In genomic region chr2:70563721-70564645, GRCm38 (mm10) we compare ENCODE assay signal across 10 mouse cellular contexts. TPM values are rescaled to one million over a fixed set of nuclear protein-coding genes. Genes with fewer than 3 reads are reported as not detected.
A peak's percentile ranks its signal among the peaks of the same experiment; 100 is the strongest.
DNase-seq lines count a peak whose midpoint lies in the region; ATAC-seq and TF ChIP-seq lines count a peak whose summit lies in the region.
"Had no signal": no experiment of that assay in that cellular context is flagged by ENCODE, and none has a peak within 500 bp of the region (broad histone marks: within the 10 kb centered on the region; RNA-seq: fewer than 3 reads in every experiment).

No protein-coding gene starts in this region.

- H3K9ac ChIP-seq in lung, embryonic 15.5 days, result no peak overlapping the region
- no peak overlapping the region for H3K9ac ChIP-seq in embryonic facial prominence, embryonic 15.5 days
- H3K9ac ChIP-seq in limb, embryonic 11.5 days (ENCODE audit: low read length), result no peak overlapping the region

- peaks cover 99% of the 10 kb centered on the region for H3K27me3 ChIP-seq in lung, embryonic 15.5 days
- peaks cover 99% of the 10 kb centered on the region for H3K27me3 ChIP-seq in embryonic facial prominence, embryonic 15.5 days
- H3K27me3 ChIP-seq in limb, embryonic 11.5 days (ENCODE audit: control insufficient read depth, insufficient read depth, low read length), result peaks cover 98% of the 10 kb centered on the region
- H3K27me3 ChIP-seq in thymus, adult 2 months (ENCODE audit: control insufficient read depth, insufficient read depth, low read length), result peaks cover 34% of the 10 kb centered on the region
- H3K27me3 ChIP-seq: Patski had no signal

- no peak for TF ChIP-seq POLR2A in lung, adult 2 months (IDR thresholded peaks at IDR 0.05; ENCODE audit: borderline replicate concordance, extremely low read depth, low read depth, low read length)
- TF ChIP-seq POLR2A in olfactory bulb, adult 2 months (IDR thresholded peaks at IDR 0.05; ENCODE audit: insufficient read depth, low read depth, low read length), result peak; percentile 66
- TF ChIP-seq POLR2A in thymus, adult 2 months (IDR thresholded peaks at IDR 0.05; ENCODE audit: control insufficient read depth, extremely low read depth, insufficient read depth, low read length, poor library complexity), result no peak

- no peaks in the 10 kb centered on the region for H3K36me3 ChIP-seq in lung, embryonic 15.5 days
- H3K36me3 ChIP-seq in embryonic facial prominence, embryonic 15.5 days, result no peaks in the 10 kb centered on the region
- H3K36me3 ChIP-seq in limb, embryonic 11.5 days (ENCODE audit: control insufficient read depth, insufficient read depth, low read length), result no peaks in the 10 kb centered on the region
- H3K36me3 ChIP-seq in thymus, adult 2 months (ENCODE audit: control insufficient read depth, insufficient read depth, low read length), result no peaks in the 10 kb centered on the region

- no peak for DNase-seq in lung, adult 2 months
- DNase-seq in limb, embryonic 11.5 days (ENCODE audit: low spot score), result peak; percentile 49
- DNase-seq in thymus, adult 2 months, result no peak
- DNase-seq in gastrocnemius, adult 8-10 months (ENCODE audit: low spot score in 2 of 2), result no peak
- DNase-seq: cerebellum, postnatal 25 days; lung, postnatal 14 days had no signal

- no peak overlapping the region for H3K27ac ChIP-seq in lung, embryonic 15.5 days
- H3K27ac ChIP-seq in embryonic facial prominence, embryonic 15.5 days (replicated peaks), result no peak overlapping the region
- no peak overlapping the region for H3K27ac ChIP-seq in limb, embryonic 11.5 days (replicated peaks; ENCODE audit: low read depth, low read length)
- peak overlapping the region; percentile 100 for H3K27ac ChIP-seq in olfactory bulb, adult 2 months (ENCODE audit: insufficient read depth, low read depth, low read length)
- H3K27ac ChIP-seq in thymus, adult 2 months (ENCODE audit: control insufficient read depth, insufficient read depth, low read length), result no peak overlapping the region

- no peak overlapping the region for H3K4me3 ChIP-seq in lung, embryonic 15.5 days
- no peak overlapping the region for H3K4me3 ChIP-seq in lung, adult 2 months (replicated peaks; ENCODE audit: extremely low read depth, low read depth, low read length)
- H3K4me3 ChIP-seq in embryonic facial prominence, embryonic 15.5 days (replicated peaks), result peak overlapping the region; percentile 30
- H3K4me3 ChIP-seq in limb, embryonic 11.5 days (ENCODE audit: low read depth, low read length), result peak overlapping the region; percentile 8; the same call in 1 of the 2 replicates
- peak overlapping the region; percentile 96 for H3K4me3 ChIP-seq in olfactory bulb, adult 2 months (ENCODE audit: insufficient read depth, low read depth, low read length)
- no peak overlapping the region for H3K4me3 ChIP-seq in thymus, adult 2 months (ENCODE audit: control insufficient read depth, insufficient read depth, low read length)

- no peaks in the 10 kb centered on the region for H3K9me3 ChIP-seq in lung, embryonic 15.5 days
- H3K9me3 ChIP-seq in embryonic facial prominence, embryonic 15.5 days (replicated peaks), result no peaks in the 10 kb centered on the region
- H3K9me3 ChIP-seq in limb, embryonic 11.5 days (ENCODE audit: control insufficient read depth, low read length), result no peaks in the 10 kb centered on the region

- TF ChIP-seq CTCF in lung, adult 2 months (IDR thresholded peaks at IDR 0.05; ENCODE audit: insufficient read depth, low read length), result no peak
- no peak for TF ChIP-seq CTCF in olfactory bulb, adult 2 months (IDR thresholded peaks at IDR 0.05; ENCODE audit: insufficient read depth, low read depth, low read length)
- no peak for TF ChIP-seq CTCF in thymus, adult 2 months (IDR thresholded peaks at IDR 0.05; ENCODE audit: borderline replicate concordance, control insufficient read depth, extremely low read depth, insufficient read depth, low read length, poor library complexity)

- ATAC-seq in lung, embryonic 15.5 days (ENCODE audit: borderline replicate concordance, extremely low read depth, low FRiP score, low TSS enrichment), result no peak
- ATAC-seq in embryonic facial prominence, embryonic 15.5 days (ENCODE audit: insufficient number of reproducible peaks, low FRiP score, low TSS enrichment, low read depth), result no peak
- ATAC-seq in limb, embryonic 11.5 days (ENCODE audit: insufficient number of reproducible peaks, low FRiP score, low TSS enrichment, low read depth), result no peak
- ATAC-seq: Patski had no signal

- peak overlapping the region; percentile 23; the same call in 1 of the 2 replicates for H3K4me2 ChIP-seq in lung, embryonic 15.5 days
- H3K4me2 ChIP-seq in embryonic facial prominence, embryonic 15.5 days (replicated peaks), result peak overlapping the region; percentile 48
- peak overlapping the region; percentile 24; the same call in 1 of the 2 replicates for H3K4me2 ChIP-seq in limb, embryonic 11.5 days (ENCODE audit: low read depth, severe bottlenecking)

- 2% methylated on average over 38 of the region's 38 CpGs for WGBS in lung, embryonic 15.5 days
- WGBS in lung, adult 2 months, result 3% methylated on average over 38 of the region's 38 CpGs
- WGBS in embryonic facial prominence, embryonic 15.5 days, result under 1% methylated on average over 38 of the region's 38 CpGs
- 1% methylated on average over 38 of the region's 38 CpGs for WGBS in limb, embryonic 11.5 days
- WGBS in olfactory bulb, adult 2 months, result under 1% methylated on average over 38 of the region's 38 CpGs
- WGBS in thymus, adult 2 months, result 10% methylated on average over 38 of the region's 38 CpGs

- H3K4me1 ChIP-seq in lung, embryonic 15.5 days, result peaks cover 68% of the 10 kb centered on the region
- no peaks in the 10 kb centered on the region; the same call in 1 of the 2 replicates for H3K4me1 ChIP-seq in lung, adult 2 months (ENCODE audit: control insufficient read depth, insufficient read depth, low read length)
- peaks cover 78% of the 10 kb centered on the region for H3K4me1 ChIP-seq in embryonic facial prominence, embryonic 15.5 days
- peaks cover 26% of the 10 kb centered on the region for H3K4me1 ChIP-seq in limb, embryonic 11.5 days (ENCODE audit: control insufficient read depth, insufficient read depth, low read length)
- H3K4me1 ChIP-seq in olfactory bulb, adult 2 months (ENCODE audit: control insufficient read depth, insufficient read depth, low read length), result peaks cover 19% of the 10 kb centered on the region
- H3K4me1 ChIP-seq in thymus, adult 2 months (replicated peaks; ENCODE audit: control insufficient read depth, insufficient read depth, low read length), result peaks cover 4% of the 10 kb centered on the region; the same call in 1 of the 2 replicates

RNA-seq across cellular contexts. Expression of gene Gad1, which starts 11.1 kb away (rescaled TPM):
- 0.09 and 0.38 TPM in 2 replicates for polyA plus RNA-seq in lung, embryonic 15.5 days (2015; fragmentation: Nextera tagmentation; extraction: Ambion mirVana)
- 0.28 and 0.37 TPM in 2 replicates for polyA plus RNA-seq in lung, adult 2 months (2012; rRNA removed)
- polyA plus RNA-seq in embryonic facial prominence, embryonic 15.5 days (2015; fragmentation: Nextera tagmentation; extraction: Ambion mirVana), result 0.71 and 0.81 TPM in 2 replicates
- 0.21 and 0.75 TPM in 2 replicates for polyA plus RNA-seq in limb, embryonic 11.5 days (2014; fragmentation: Nextera tagmentation; extraction: Ambion mirVana)
- 475 and 527 TPM in 2 replicates for polyA plus RNA-seq in olfactory bulb, adult 2 months (2012; ENCODE audit: insufficient read depth, insufficient read length, low replicate concordance, missing spikeins)
- 1.1 and 2.9 TPM in 2 replicates for polyA plus RNA-seq in thymus, adult 2 months (2012; rRNA removed)
- 1 to 10 TPM in 1 of 4 experiments, under 1 TPM in 3; 0.13 to 1.7 (median 0.44) TPM for total RNA-seq in gastrocnemius, adult 8-10 months (2022)

RNA-seq across cellular contexts. Expression of gene Erich2, which starts 55.4 kb away (rescaled TPM):
- polyA plus RNA-seq in lung, embryonic 15.5 days (2015; fragmentation: Nextera tagmentation; extraction: Ambion mirVana), result 6.9 and 7.6 TPM in 2 replicates
- 3.5 and 4.4 TPM in 2 replicates for polyA plus RNA-seq in lung, adult 2 months (2012; rRNA removed)
- 7.2 and 11.0 TPM in 2 replicates for polyA plus RNA-seq in embryonic facial prominence, embryonic 15.5 days (2015; fragmentation: Nextera tagmentation; extraction: Ambion mirVana)
- polyA plus RNA-seq in limb, embryonic 11.5 days (2014; fragmentation: Nextera tagmentation; extraction: Ambion mirVana), result 0.33 TPM in 1 of 2 replicates, not detected in the other
- polyA plus RNA-seq in olfactory bulb, adult 2 months (2012; ENCODE audit: insufficient read depth, insufficient read length, low replicate concordance, missing spikeins), result not detected in 2 replicates
- polyA plus RNA-seq in thymus, adult 2 months (2012; rRNA removed), result 0.09 TPM in 1 of 2 replicates, not detected in the other
- total RNA-seq in gastrocnemius, adult 8-10 months (2022), result not detected

Comparison
In these comparisons a context has a peak if more than half of its experiments do, and no peak if none do; other contexts are left out.
1. H3K4me3 ChIP-seq: peak in embryonic facial prominence, embryonic 15.5 days (single experiment), limb, embryonic 11.5 days (single experiment) and olfactory bulb, adult 2 months (single experiment); none in lung, embryonic 15.5 days (single experiment), lung, adult 2 months (single experiment) and thymus, adult 2 months (single experiment).
2. RNA of gene Gad1, which starts 11.1 kb away (polyA plus RNA-seq): 475 to 527 TPM in olfactory bulb, adult 2 months; 1.1 to 2.9 TPM in thymus, adult 2 months, 0.21 to 0.75 TPM in limb, embryonic 11.5 days, 0.71 to 0.81 TPM in embryonic facial prominence, embryonic 15.5 days, 0.28 to 0.37 TPM in lung, adult 2 months and 0.09 to 0.38 TPM in lung, embryonic 15.5 days; every median in the first group is over 100 times any median in the second.
3. Peak in every context shown above with its lines, with median percentiles within 50 percentile points of each other: H3K4me2 ChIP-seq.